Mouse (Mus musculus) thymus, postnatal 10 days (tissue): ENCODE measurements around the gene Wipf2.

Experiments
- DNase-seq, 2 experiments: peaks; one replicate each; pipeline ENCODE4 v3.0.0; 2021; ENCODE audit warnings: low spot score in 2 of 2

The Wipf2 gene

GRCm38 (mm10) chr11:98943741-98944461 lies 80.5 kb downstream of the Wipf2 start:
- no peak for DNase-seq

- DNase-seq, result peak in 1 of 2 experiments; percentile 63
Observed at GRCm38 (mm10) chr11:98944897-98945604, 81.6 kb downstream of the Wipf2 start.

GRCm38 (mm10) chr11:98945605-98945977 lies 82.2 kb downstream of the Wipf2 start:
- DNase-seq, result no peak

GRCm38 (mm10) chr11:98947969-98948569 lies 84.6 kb downstream of the Wipf2 start:
- no peak for DNase-seq

- DNase-seq, result no peak
Observed at GRCm38 (mm10) chr11:98949242-98949957, 86.0 kb downstream of the Wipf2 start.

- no peak for DNase-seq
Observed at GRCm38 (mm10) chr11:98949958-98950460, 86.6 kb downstream of the Wipf2 start.

- no peak for DNase-seq
Observed at GRCm38 (mm10) chr11:98950484-98950883, 87.0 kb downstream of the Wipf2 start.

- DNase-seq, result no peak
Observed at GRCm38 (mm10) chr11:98951026-98951906, 87.8 kb downstream of the Wipf2 start.

- DNase-seq, result no peak
Observed at GRCm38 (mm10) chr11:98952111-98952510, 88.7 kb downstream of the Wipf2 start.

- DNase-seq, result no peak
Observed at GRCm38 (mm10) chr11:98952736-98953135, 89.3 kb downstream of the Wipf2 start.

GRCm38 (mm10) chr11:98953361-98953760 lies 89.9 kb downstream of the Wipf2 start:
- DNase-seq, result no peak

- no peak for DNase-seq
Observed at GRCm38 (mm10) chr11:98953835-98954320, 90.4 kb downstream of the Wipf2 start.

- DNase-seq, result peak in 1 of 2 experiments; percentile 82
Observed at GRCm38 (mm10) chr11:98954373-98954772, 90.9 kb downstream of the Wipf2 start.
